Mouse (Mus musculus): ENCODE data around the gene Rln3.

GRCm38 (mm10) chr8:84087821-84088220, 43.0 kb upstream of the Rln3 start:
- TF ChIP-seq CTCF (conservative IDR thresholded peaks at IDR 0.05; ENCODE audit: insufficient read depth, insufficient read length, low read depth, low read length) (no peak), POLR2A (IDR thresholded peaks at IDR 0.05; ENCODE audit: low read depth, low read length) (no peak)
